Mouse (Mus musculus) small intestine, adult 2 months (tissue): ENCODE results near the gene Klk1b3. TPM values are rescaled to one million over a fixed set of nuclear protein-coding genes. Genes with fewer than 3 reads are reported as not detected.
"Not testable (repeated sequence)": the region's sequence is repeated elsewhere in the genome, so short reads cannot be mapped to it uniquely, and the experiment has no call there.

ENCODE experiments used
- H3K27ac ChIP-seq: fragments of 200-500 bp; 2 replicates; pipeline ENCODE4 v1.5.1; 2012; ENCODE audit warnings: low read depth, low read length, control low read depth, inconsistent platforms; ENCODE audit not compliant: insufficient read depth
- H3K27me3 ChIP-seq: fragments of 200-500 bp; 2 replicates; pipeline ENCODE4 v1.6.1; 2012; ENCODE audit warnings: mild to moderate bottlenecking, moderate library complexity, low read length, inconsistent platforms; ENCODE audit not compliant: control insufficient read depth, insufficient read depth
- H3K36me3 ChIP-seq: fragments of 200-500 bp; 2 replicates; pipeline ENCODE4 v1.6.1; 2012; ENCODE audit warnings: mild to moderate bottlenecking, low read length, control low read depth, inconsistent platforms; ENCODE audit not compliant: control insufficient read depth, insufficient read depth
- H3K4me1 ChIP-seq: fragments of 200-500 bp; 2 replicates; pipeline ENCODE4 v1.6.1; 2012; ENCODE audit warnings: low read length, inconsistent platforms, mixed read lengths; ENCODE audit not compliant: control insufficient read depth, insufficient read depth, insufficient read length
- H3K4me3 ChIP-seq: fragments of 200-500 bp; 2 replicates; pipeline ENCODE4 v1.5.1; 2012; ENCODE audit warnings: low read depth, mild to moderate bottlenecking, control low read depth, inconsistent platforms, low read length, moderate library complexity
- CTCF ChIP-seq: fragments of 200-500 bp; IDR thresholded peaks from 2 replicates; pipeline ENCODE4 v1.5.1; 2012; ENCODE audit warnings: low read depth, mild to moderate bottlenecking, control low read depth, inconsistent platforms, low read length, moderate library complexity, mixed read lengths; ENCODE audit not compliant: insufficient replicate concordance, insufficient read length; ENCODE audit errors: extremely low read depth
- POLR2A ChIP-seq: fragments of 200-500 bp; IDR thresholded peaks from 2 replicates; pipeline ENCODE4 v1.6.1; 2012; ENCODE audit warnings: low read depth, mild to moderate bottlenecking, control low read depth, inconsistent platforms, low read length, moderate library complexity
- WGBS: fragments of 180-500 bp; shearing (Covaris S2); methylation state at CpG from one replicate; pipeline ENCODE4 v1.1.7; 2018; 5-methylcytosine and 5-hydroxymethylcytosine counted together
- polyA plus RNA-seq: library from polyadenylated mRNA; depleted of rRNA; stranded (reverse); fragments of >200 nt; gene quantifications from 2 replicates; pipeline ENCODE4 v1.2.3, GENCODE M21; 2012; rRNA removed

Gene Klk1b3
- 0.19 and 4.6 TPM in 2 replicates for polyA plus RNA-seq

- Histone ChIP-seq H3K4me1 (no peaks in the 10 kb centered on the region), H3K4me3 (no peak within 1 kb of the TSS), H3K27ac (no peak within 1 kb of the TSS), H3K27me3 (no peaks in the 10 kb centered on the region), H3K36me3 (no peaks in the 10 kb centered on the region)
- 25% methylated on average over 3 of the region's 3 CpGs for WGBS
- TF ChIP-seq POLR2A = no peak
- TF ChIP-seq CTCF = no peak
Observed at GRCm38 (mm10) chr7:44197891-44198290, at the start of gene Klk1b3. TSS of gene Klk1b3 (plus strand) at chr7:44198191.

- no peaks in the 10 kb centered on the region for H3K27me3 ChIP-seq
- H3K4me3 ChIP-seq = no peak overlapping the region
- no peaks in the 10 kb centered on the region; the same call in 1 of the 2 replicates for H3K4me1 ChIP-seq
- WGBS = 23% methylated on average over 9 of the region's 9 CpGs
- no peak overlapping the region for H3K27ac ChIP-seq
- TF ChIP-seq CTCF (no peak), POLR2A (no peak)
- no peaks in the 10 kb centered on the region for H3K36me3 ChIP-seq
Observed at GRCm38 (mm10) chr7:44179299-44180045, 18.5 kb upstream of the Klk1b3 start.

- H3K4me1 ChIP-seq, H3K36me3 ChIP-seq, H3K4me3 ChIP-seq, H3K27ac ChIP-seq, H3K27me3 ChIP-seq: not testable (repeated sequence)
- WGBS = 19% methylated on average over 8 of the region's 8 CpGs
Observed at GRCm38 (mm10) chr7:44186516-44186915, 11.5 kb upstream of the Klk1b3 start.

- not testable (repeated sequence) for H3K27me3 ChIP-seq, H3K36me3 ChIP-seq, H3K4me1 ChIP-seq, H3K4me3 ChIP-seq, H3K27ac ChIP-seq
Observed at GRCm38 (mm10) chr7:44187936-44188335, 10.1 kb upstream of the Klk1b3 start, which contains the start of gene Klk1b24. TSS of gene Klk1b24 (plus strand) at chr7:44188236.

GRCm38 (mm10) chr7:44193466-44193865 is 4.5 kb upstream of the Klk1b3 start:
- WGBS = 93% methylated on average over 1 of the region's 1 CpGs
- not testable (repeated sequence) for H3K27me3 ChIP-seq, H3K27ac ChIP-seq, H3K4me1 ChIP-seq, H3K4me3 ChIP-seq, H3K36me3 ChIP-seq

- H3K4me1 ChIP-seq, H3K36me3 ChIP-seq, H3K4me3 ChIP-seq, H3K27me3 ChIP-seq, H3K27ac ChIP-seq: not testable (repeated sequence)
- WGBS = 12% methylated on average over 3 of the region's 3 CpGs
Observed at GRCm38 (mm10) chr7:44207135-44207534, 9.1 kb downstream of the Klk1b3 start, which contains the start of gene Klk1b4. TSS of gene Klk1b4 (plus strand) at chr7:44207435.

- Histone ChIP-seq H3K27ac (no peak overlapping the region), H3K36me3 (no peaks in the 10 kb centered on the region), H3K4me3 (no peak overlapping the region), H3K4me1 (no peaks in the 10 kb centered on the region), H3K27me3 (no peaks in the 10 kb centered on the region)
- no peak for TF ChIP-seq POLR2A
- TF ChIP-seq CTCF = no peak
- 84% methylated on average over 3 of the region's 3 CpGs for WGBS
Observed at GRCm38 (mm10) chr7:44208307-44208706, 10.3 kb downstream of the Klk1b3 start.

- Histone ChIP-seq H3K4me3 (no peak within 1 kb of the TSS), H3K27ac (no peak within 1 kb of the TSS), H3K27me3 (no peaks in the 10 kb centered on the region), H3K36me3 (no peaks in the 10 kb centered on the region), H3K4me1 (peaks cover 11% of the 10 kb centered on the region; the same call in 1 of the 2 replicates)
- 84% methylated on average over 1 of the region's 1 CpGs for WGBS
- no peak for TF ChIP-seq CTCF
- TF ChIP-seq POLR2A = no peak
Observed at GRCm38 (mm10) chr7:44215645-44216044, 17.7 kb downstream of the Klk1b3 start, which contains the start of gene Klk1b5. TSS of gene Klk1b5 (plus strand) at chr7:44215945.

GRCm38 (mm10) chr7:44221601-44222000 is 23.6 kb downstream of the Klk1b3 start:
- 28% methylated on average over 9 of the region's 10 CpGs for WGBS
- Histone ChIP-seq H3K27ac (peak overlapping the region; percentile 6; the same call in 1 of the 2 replicates), H3K4me1 (peaks cover 15% of the 10 kb centered on the region; the same call in 1 of the 2 replicates)
- H3K4me3 ChIP-seq, H3K27me3 ChIP-seq, H3K36me3 ChIP-seq: not testable (repeated sequence)

GRCm38 (mm10) chr7:44222335-44222734 is 24.3 kb downstream of the Klk1b3 start:
- 76% methylated on average over 6 of the region's 6 CpGs for WGBS
- H3K27me3 ChIP-seq, H3K36me3 ChIP-seq, H3K4me3 ChIP-seq, H3K27ac ChIP-seq: not testable (repeated sequence)
- peaks cover 13% of the 10 kb centered on the region; the same call in 1 of the 2 replicates for H3K4me1 ChIP-seq
